Mouse (Mus musculus) induced T-regulatory cell, adult 2 months (primary cell): ENCODE data around the gene Cav1.

Experiments used
- DNase-seq: peaks from one replicate; pipeline ENCODE4 v3.0.0-alpha.2; 2012; ENCODE audit warnings: low read depth

The Cav1 gene

GRCm38 (mm10) chr6:17305954-17306601, at the start of gene Cav1:
Cav1 (plus strand) TSS chr6:17306335.
- DNase-seq, result no peak

GRCm38 (mm10) chr6:17258142-17258541, 48.0 kb upstream of the Cav1 start:
- no peak for DNase-seq

DNA sequence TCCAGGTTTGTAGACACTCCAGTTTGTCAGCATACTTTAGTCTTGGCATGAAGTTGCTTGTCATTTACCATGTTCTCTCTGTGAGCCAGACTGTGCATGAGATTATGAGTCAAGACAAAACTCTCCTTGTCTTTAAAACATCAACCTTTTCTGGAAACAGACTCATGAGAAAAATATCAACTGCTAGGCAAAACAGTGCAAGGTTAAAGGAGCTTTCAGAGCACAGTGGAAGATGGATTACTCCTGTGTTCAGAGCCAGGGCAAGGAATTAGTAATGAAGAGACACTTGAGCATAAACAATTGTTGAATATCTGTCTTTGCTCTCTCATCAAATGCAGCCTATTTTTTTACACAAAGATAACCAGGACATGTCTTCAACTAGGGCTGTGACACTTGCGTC, 47.2 kb upstream of the Cav1 start:
- DNase-seq, result no peak

GRCm38 (mm10) chr6:17262786-17263185, 43.3 kb upstream of the Cav1 start:
- no peak for DNase-seq

DNA sequence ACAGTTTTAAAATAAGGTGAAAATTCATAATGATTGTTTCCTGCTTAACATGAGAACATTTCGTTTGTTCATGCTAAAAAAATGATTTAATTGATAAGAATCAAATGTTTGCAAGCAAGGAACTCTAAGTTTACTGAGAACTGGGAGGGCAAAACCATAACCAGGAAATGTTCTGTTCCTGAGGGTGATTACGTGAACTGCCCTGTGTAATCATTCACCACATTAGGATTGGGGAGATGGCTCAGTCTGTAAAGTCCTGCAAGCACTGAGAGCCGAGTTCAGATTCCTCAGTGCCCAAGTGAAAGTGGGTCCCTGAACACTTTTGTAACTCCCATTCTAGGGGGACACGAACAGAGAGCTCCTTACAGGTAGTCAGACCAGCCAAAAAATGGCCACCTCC, 41.1 kb upstream of the Cav1 start:
- no peak for DNase-seq

DNA sequence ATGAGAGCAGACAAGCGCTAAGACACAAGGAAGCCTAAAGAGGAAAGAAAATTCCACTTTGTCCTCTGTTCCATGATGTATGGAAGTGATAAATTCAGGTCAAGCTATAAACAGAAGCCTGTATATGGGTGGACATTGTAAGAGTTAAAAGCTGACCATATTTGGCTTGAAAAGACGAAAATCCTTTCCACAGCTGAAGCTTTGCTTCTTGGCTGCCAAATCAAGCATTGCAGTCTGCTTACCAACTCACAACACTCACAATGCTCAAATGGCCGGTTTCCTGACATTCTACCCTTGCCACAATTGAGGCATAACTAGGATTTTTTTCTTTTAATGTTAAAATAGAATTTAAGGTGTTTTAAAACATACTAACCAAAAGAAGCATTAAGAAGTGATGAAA, 39.7 kb upstream of the Cav1 start:
- no peak for DNase-seq

- DNase-seq, result no peak
These were observed 27.8 kb upstream of the Cav1 start for GRCm38 (mm10) chr6:17278366-17278765.

DNA sequence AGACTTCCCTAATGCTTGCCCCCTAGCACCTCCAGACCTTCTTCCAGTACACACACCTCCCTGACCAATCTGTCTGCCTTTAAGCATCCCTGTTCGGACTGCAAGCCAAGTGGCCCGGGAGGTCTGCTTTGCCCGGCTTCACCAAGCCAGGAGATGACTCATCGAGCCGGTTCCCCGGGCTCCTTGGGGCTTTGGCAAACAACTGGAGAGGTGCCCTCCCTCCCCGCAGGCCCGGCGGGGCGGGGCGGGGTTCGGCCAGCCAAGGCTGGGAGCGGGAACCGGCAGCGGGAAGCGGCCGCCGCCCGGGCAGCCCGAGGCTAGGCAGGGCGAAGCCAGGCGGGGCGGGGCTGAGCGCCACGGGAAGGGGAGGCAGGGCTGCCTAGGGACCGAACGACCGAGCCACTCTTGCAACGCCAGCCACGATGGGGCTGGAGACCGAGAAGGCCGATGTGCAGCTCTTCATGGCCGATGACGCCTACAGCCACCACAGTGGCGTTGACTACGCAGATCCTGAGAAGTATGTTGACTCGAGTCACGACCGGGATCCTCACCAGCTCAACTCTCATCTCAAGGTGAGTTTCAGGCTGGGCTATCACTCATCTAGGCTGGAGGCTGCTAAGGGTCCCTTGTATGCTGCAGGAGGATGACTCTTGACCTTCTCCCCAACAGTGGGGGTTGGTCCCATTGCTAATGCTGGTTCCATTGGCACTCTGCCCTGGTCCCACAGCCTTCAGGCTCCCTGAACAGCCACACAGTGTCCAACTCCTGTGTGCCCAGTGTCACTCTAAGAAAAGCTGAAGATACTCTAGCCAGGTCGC, 25.0 kb upstream of the Cav1 start, which contains the start of gene Cav2:
Cav2 (plus strand) TSS at position 247 of the 818 bp plus-strand sequence.
- DNase-seq, result peak; percentile 34

DNA sequence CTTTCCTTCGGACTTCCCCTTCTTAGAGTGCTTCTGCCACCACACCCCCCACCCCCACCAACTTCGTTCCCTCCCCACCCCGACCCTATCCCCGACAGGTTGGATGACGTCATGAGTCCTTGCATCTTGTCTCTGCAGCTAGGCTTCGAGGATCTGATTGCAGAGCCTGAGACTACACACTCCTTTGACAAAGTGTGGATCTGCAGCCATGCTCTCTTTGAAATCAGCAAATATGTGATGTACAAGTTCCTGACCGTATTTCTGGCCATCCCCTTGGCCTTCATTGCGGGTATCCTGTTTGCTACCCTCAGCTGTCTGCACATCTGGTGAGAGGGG, 24.4 kb upstream of the Cav1 start:
- DNase-seq, result peak; percentile 20

DNA sequence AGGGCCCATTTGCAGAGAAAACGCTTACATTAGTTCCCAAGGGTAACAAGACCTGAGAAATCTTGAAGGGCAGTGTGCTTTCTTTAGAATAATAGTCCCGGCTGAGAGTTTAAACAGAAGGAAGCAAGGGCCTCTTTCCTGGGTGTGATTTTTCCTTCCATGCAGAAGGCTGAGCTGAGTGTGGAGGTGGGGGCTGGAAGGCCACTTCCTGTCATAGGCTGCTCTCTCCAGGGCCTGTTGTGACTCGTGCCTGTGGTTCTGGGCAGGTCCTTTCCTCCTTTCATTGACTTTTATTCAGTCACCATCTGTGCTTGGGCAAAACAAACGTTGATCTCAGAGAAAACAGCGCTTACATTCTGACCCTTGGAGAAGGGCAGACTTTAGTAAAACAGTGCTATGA, 24.0 kb upstream of the Cav1 start:
- peak; percentile 25 for DNase-seq

DNA sequence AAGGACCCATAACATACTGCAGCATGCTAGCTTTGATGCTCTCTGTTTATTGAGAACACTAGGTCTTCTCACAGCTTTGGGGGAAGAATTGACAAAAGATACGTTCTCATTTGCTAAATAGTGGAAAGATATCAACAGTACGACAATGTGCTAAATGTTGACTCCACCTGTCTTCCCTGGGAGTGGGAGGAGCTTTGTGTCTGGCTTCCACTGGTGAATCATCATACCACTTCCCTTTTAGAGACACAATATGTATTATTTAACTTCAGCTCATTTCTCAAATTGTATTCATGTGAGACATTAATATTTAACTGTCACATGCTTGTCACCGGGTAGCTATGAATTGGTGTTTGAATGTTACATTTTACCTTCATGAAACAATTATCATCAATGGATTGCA, 22.3 kb upstream of the Cav1 start:
- no peak for DNase-seq

DNA sequence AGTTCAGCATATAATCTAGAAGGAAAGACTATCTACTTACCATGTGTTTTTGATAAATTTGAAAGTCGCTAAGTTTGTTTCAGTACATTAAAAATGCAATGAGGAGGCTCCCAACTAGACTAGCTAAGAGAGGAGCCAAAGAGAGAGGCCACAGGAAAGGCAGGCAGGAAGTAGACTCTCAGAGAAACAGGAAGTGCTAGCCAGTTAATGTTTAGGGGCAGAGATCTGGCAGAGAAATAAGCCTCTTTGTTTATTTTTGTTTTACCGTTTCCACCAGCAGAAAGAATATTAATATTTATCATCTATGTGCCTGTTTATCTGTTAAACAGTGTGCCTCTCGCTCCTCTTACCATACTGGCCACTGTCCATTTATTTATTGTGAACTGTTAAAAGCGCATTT, 19.8 kb upstream of the Cav1 start:
- no peak for DNase-seq

- DNase-seq, result no peak
These were observed 11.0 kb upstream of the Cav1 start for GRCm38 (mm10) chr6:17295116-17295515.

- no peak for DNase-seq
These were observed 629 bp downstream of the Cav1 start for GRCm38 (mm10) chr6:17306602-17307325.

GRCm38 (mm10) chr6:17307461-17308115, 1.5 kb downstream of the Cav1 start:
- peak; percentile 30 for DNase-seq

DNA sequence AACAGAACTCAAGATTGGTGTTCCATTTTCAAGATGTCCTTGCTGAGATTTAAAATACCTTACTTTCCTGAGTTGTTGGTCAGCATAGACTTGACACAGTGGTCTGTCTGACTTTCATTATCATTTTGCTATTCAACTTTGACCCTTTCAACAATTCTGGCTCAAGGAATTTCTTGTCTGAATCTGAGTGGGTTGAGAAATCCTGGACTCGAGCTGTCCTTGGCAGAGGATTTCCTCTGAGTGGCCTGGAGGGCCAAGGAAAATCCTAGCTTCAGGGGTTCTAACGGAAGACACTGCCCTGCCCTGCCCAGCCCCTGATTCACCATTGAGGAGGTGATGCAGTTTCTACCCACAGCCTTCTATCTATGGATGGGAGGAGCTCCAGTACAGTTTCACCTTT, 2.5 kb downstream of the Cav1 start:
- DNase-seq, result no peak

GRCm38 (mm10) chr6:17309260-17309659, 3.1 kb downstream of the Cav1 start:
- DNase-seq, result no peak

DNA sequence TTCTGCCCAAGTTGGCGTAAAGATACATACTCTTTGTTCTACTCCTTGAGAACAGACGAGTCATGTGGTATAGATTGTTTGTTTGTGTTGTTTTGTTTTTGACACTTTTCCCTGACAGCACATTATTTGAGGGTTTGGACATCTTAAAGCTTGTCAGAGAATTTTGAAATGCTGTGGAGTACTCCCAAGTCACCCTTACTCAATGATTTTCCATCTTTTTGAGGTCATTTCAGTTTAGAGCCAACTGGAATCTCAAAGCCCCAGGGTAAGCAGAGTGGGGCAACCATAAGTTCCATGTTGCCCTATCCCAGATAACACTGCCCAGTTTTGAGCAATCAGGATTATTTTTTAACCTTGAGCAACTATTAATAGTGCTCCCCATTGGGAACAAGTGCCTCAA, 8.1 kb downstream of the Cav1 start:
- no peak for DNase-seq

DNA sequence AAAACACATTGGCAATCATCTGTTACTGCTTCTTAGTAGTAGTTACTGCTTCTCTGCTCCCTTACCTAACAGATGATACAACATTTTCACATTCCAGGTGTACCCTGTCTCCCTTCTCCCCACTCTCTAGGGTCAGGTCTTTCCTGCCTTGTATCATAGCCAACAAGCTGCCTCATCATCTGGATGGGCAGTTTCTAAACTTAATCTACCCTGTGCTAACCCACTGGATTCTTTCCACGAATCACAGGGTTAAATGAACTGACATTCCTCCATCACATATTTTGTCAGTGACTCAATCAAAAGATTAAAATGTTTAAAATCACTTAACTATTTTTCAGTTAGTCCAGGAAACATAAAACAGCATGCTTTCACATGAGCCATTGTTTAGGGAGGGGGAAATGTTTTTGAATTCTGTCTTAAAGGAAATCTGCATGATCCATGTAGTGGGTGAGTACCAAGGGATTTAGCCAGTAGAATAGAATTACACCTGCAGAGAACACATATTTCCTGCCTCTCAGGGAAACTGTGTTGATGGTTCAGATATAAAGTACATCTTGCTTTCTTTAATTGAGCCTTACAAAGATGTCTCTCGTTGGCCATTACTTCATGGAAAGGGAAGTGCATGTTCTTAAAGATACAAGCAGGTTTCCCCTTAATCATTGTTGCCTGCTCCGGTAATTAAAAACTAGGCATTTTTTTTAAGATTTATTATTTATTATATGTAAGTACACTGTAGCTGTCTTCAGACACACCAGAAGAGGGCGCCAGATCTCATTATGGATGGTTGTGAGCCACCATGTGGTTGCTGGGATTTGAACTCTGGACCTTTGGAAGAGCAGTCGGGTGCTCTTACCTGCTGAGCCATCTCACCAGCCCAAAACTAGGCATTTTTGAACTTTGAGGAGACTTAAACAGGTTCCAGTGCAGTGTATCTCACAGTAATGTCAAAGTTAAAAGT, 8.8 kb downstream of the Cav1 start:
- no peak for DNase-seq

DNA sequence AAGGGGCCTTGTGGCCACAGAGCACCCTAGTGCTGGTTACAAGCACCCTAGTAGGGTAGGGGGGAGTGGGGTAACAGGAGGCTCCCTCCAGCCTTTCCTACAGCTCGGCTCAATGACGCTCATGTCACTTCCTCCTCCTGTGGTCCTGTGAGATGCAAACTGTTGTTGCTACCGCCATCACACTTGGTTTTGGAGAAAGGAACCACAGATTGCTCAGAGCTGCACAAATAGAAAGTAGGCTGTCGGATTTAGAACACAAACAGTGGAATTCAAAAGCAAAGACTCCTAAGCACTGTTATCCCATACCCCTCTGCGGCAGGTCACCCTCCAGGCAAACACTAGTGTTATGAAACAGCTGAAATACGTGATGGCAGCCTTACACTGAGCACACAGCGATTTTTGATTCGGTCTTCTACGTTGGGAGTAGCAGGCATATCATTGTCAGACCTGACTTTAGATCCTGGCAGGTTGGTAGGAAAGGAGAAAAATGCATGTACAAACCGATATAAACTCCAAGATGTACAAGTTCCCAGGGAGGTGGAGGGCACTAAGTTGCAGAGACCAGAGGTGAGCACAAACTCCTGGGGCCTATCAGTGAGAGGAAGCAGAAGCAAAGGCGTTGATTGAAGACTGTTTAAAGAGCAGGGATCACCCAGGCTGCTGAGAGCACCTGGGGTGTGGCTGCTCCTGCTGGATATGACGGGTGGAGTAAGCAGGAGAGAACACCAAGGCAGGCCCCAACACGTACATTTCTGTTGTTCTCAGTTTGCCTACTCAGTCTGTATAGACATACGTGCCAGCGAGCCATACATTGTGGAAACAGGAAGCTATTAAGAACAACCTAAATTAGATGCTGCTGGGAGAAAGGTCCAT, 10.4 kb downstream of the Cav1 start:
- no peak for DNase-seq
